Mouse (Mus musculus) liver, embryonic 14.5 days (tissue): Measurements from ENCODE around the gene Rbms1. TPM values are rescaled to one million over a fixed set of nuclear protein-coding genes. Genes with fewer than 3 reads are reported as not detected.

Source experiments
- ATAC-seq: fragments of 200-750 bp; cut with Nextera tagmentation; 2 replicates; pipeline ENCODE4 v1.8.0; 2017; ENCODE audit warnings: moderate number of reproducible peaks, mild to moderate bottlenecking, moderate library complexity; ENCODE audit not compliant: insufficient read depth
- DNase-seq, 3 experiments: peaks; one replicate each; pipeline ENCODE4 v3.0.0-alpha.2; 2012 to 2013; ENCODE audit warnings: low read depth in 3 of 3, low spot score in 3 of 3
- H3K27ac ChIP-seq: fragments of 300-500 bp; sonication (generic); 2 replicates; pipeline ENCODE4 v1.5.1; 2014; ENCODE audit warnings: moderate library complexity, mild to moderate bottlenecking, control low read depth, inconsistent platforms
- H3K27me3 ChIP-seq: fragments of 300-500 bp; sonication (generic); 2 replicates; pipeline ENCODE4 v1.6.1; 2014; ENCODE audit warnings: mild to moderate bottlenecking, low read length, moderate library complexity; ENCODE audit not compliant: control insufficient read depth, insufficient read depth
- H3K36me3 ChIP-seq: fragments of 300-500 bp; sonication (generic); replicated peaks from 2 replicates; pipeline ENCODE4 v1.6.1; 2014; ENCODE audit warnings: low read depth; ENCODE audit not compliant: control insufficient read depth, insufficient read depth
- H3K4me1 ChIP-seq, 2 experiments: fragments of 200-500 bp in 1 of 2; fragments of 300-500 bp in 1 of 2; sonication (generic) in 1 of 2; replicated peaks; 2 replicates each; pipeline ENCODE4 v1.6.1; 2012 to 2014; ENCODE audit warnings: antibody characterized with exemption in 1 of 2, inconsistent platforms in 1 of 2, low read length in 1 of 2; ENCODE audit not compliant: control insufficient read depth in 2 of 2, insufficient read depth in 2 of 2
- H3K4me2 ChIP-seq: fragments of 300-500 bp; sonication (generic); 2 replicates; pipeline ENCODE4 v1.6.1; 2014; ENCODE audit warnings: low read depth, mild to moderate bottlenecking, control low read depth, moderate library complexity
- H3K4me3 ChIP-seq, 2 experiments: fragments of 200-500 bp in 1 of 2; fragments of 300-500 bp in 1 of 2; sonication (generic) in 1 of 2; 2 replicates each; pipeline ENCODE4 v1.5.1; 2012 to 2014; ENCODE audit warnings: low read depth in 2 of 2, low read length in 2 of 2, mild to moderate bottlenecking in 2 of 2, control low read depth in 1 of 2, inconsistent platforms in 1 of 2, moderate library complexity in 1 of 2; ENCODE audit not compliant: insufficient read depth in 1 of 2
- H3K9ac ChIP-seq: fragments of 300-500 bp; sonication (generic); replicated peaks from 2 replicates; pipeline ENCODE4 v1.6.1; 2014; ENCODE audit warnings: mild to moderate bottlenecking, control low read depth, moderate library complexity
- H3K9me3 ChIP-seq: fragments of 300-500 bp; sonication (generic); 2 replicates; pipeline ENCODE4 v1.6.1; 2016; ENCODE audit warnings: low read length, mixed read lengths; ENCODE audit not compliant: control insufficient read depth
- CTCF ChIP-seq: IDR thresholded peaks from 2 replicates; pipeline ENCODE4 v1.5.1; 2016; ENCODE audit warnings: antibody characterized with exemption, low read depth, control low read depth
- EP300 ChIP-seq: IDR thresholded peaks from 2 replicates; pipeline ENCODE4 v1.6.1; 2016; ENCODE audit warnings: antibody characterized with exemption, low read depth
- WGBS: fragments of 180-500 bp; shearing (Covaris S2); extraction: QIAGEN DNeasy Blood & Tissue Kit; methylation state at CpG from one replicate; pipeline ENCODE4 v1.1.7; 2014; ENCODE audit not compliant: insufficient replicate concordance; 5-methylcytosine and 5-hydroxymethylcytosine counted together
- polyA plus RNA-seq, 2 experiments: library from polyadenylated mRNA; depleted of rRNA in 1 of 2; stranded (reverse) in 1 of 2; unstranded in 1 of 2; fragments of >200 nt; fragmentation: Nextera tagmentation in 1 of 2; extraction: Ambion mirVana in 1 of 2; gene quantifications; 2 replicates each; pipeline versions ENCODE4 v1.2.1 to v1.2.3; 2012 to 2014

The Rbms1 gene
- polyA plus RNA-seq, 2 experiments, result 16.8 to 31.8 TPM

GRCm38 (mm10) chr2:60927906-60928775 lies 34.9 kb downstream of the Rbms1 start:
- Histone ChIP-seq H3K9ac (no peak overlapping the region), H3K27me3 (no peaks in the 10 kb centered on the region), H3K9me3 (no peaks in the 10 kb centered on the region), H3K4me1 (peaks cover 0 to 10% of the 10 kb centered on the region in 2 experiments; a peak in 3 of 4 replicates), H3K4me2 (no peak overlapping the region), H3K27ac (no peak overlapping the region), H3K36me3 (no peaks in the 10 kb centered on the region), H3K4me3 (no peak overlapping the region)
- no peak for ATAC-seq
- no peak for DNase-seq
- 33% methylated on average over 8 of the region's 8 CpGs for WGBS
- TF ChIP-seq EP300 (no peak), CTCF (no peak)

- Histone ChIP-seq H3K4me1 (peaks cover 0 to 10% of the 10 kb centered on the region in 2 experiments; a peak in 3 of 4 replicates), H3K9me3 (no peaks in the 10 kb centered on the region), H3K36me3 (no peaks in the 10 kb centered on the region), H3K4me3 (no peak overlapping the region), H3K27me3 (no peaks in the 10 kb centered on the region), H3K4me2 (no peak overlapping the region), H3K27ac (no peak overlapping the region), H3K9ac (no peak overlapping the region)
- no peak for TF ChIP-seq EP300
- WGBS, result 65% methylated on average over 5 of the region's 5 CpGs
- DNase-seq (no peak), ATAC-seq (no peak)
Observed at GRCm38 (mm10) chr2:60925063-60925462, 37.9 kb downstream of the Rbms1 start.

- no peak overlapping the region for H3K4me3 ChIP-seq
- TF ChIP-seq CTCF (no peak), EP300 (no peak)
- no peak for ATAC-seq
- no peaks in the 10 kb centered on the region for H3K27me3 ChIP-seq
- H3K9me3 ChIP-seq, result no peaks in the 10 kb centered on the region
- no peak overlapping the region for H3K9ac ChIP-seq
- WGBS, result 40% methylated on average over 11 of the region's 11 CpGs
- no peak for DNase-seq
- no peaks in the 10 kb centered on the region for H3K36me3 ChIP-seq
- no peak overlapping the region for H3K4me2 ChIP-seq
- H3K27ac ChIP-seq, result no peak overlapping the region
- H3K4me1 ChIP-seq, result peaks cover 0 to 10% of the 10 kb centered on the region in 2 experiments; a peak in 3 of 4 replicates
Observed at GRCm38 (mm10) chr2:60923756-60924544, 39.0 kb downstream of the Rbms1 start.

GRCm38 (mm10) chr2:60923111-60923510 lies 39.9 kb downstream of the Rbms1 start:
- H3K9me3 ChIP-seq, result no peaks in the 10 kb centered on the region
- H3K4me2 ChIP-seq, result no peak overlapping the region
- 24% methylated on average over 6 of the region's 6 CpGs for WGBS
- no peak overlapping the region for H3K9ac ChIP-seq
- TF ChIP-seq EP300, result no peak
- TF ChIP-seq CTCF, result no peak
- no peaks in the 10 kb centered on the region for H3K36me3 ChIP-seq
- DNase-seq, result no peak
- H3K27me3 ChIP-seq, result no peaks in the 10 kb centered on the region
- H3K27ac ChIP-seq, result no peak overlapping the region
- no peak overlapping the region for H3K4me3 ChIP-seq
- no peak for ATAC-seq
- H3K4me1 ChIP-seq, result peaks cover 0 to 7% of the 10 kb centered on the region in 2 experiments; a peak in 3 of 4 replicates

DNA sequence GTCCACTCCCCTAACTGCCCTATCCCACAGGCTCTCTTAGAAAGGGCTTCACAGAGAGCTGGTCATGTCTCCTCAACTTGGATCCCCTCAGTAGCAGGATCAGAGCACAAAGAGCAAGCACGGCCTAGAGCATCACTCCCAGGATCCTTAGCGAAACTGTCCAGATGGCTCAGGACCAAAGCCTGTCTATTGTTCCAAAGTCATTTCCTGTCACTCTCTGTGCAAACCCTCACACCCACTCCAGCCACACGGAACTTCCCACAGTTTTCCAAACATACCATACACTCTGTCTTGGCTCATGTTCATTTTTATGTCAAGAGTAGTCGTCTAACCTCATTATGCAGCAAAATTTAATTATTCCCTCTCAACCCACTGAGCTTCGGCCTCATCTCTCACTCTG lies 40.6 kb downstream of the Rbms1 start:
- no peak overlapping the region for H3K4me2 ChIP-seq
- no peak overlapping the region for H3K27ac ChIP-seq
- H3K9ac ChIP-seq, result no peak overlapping the region
- no peaks in the 10 kb centered on the region for H3K27me3 ChIP-seq
- WGBS, result 57% methylated on average over 5 of the region's 5 CpGs
- no peaks in the 10 kb centered on the region for H3K9me3 ChIP-seq
- no peak for TF ChIP-seq CTCF
- no peak for TF ChIP-seq EP300
- H3K36me3 ChIP-seq, result no peaks in the 10 kb centered on the region
- peaks cover 0 to 5% of the 10 kb centered on the region in 2 experiments; a peak in 3 of 4 replicates for H3K4me1 ChIP-seq
- DNase-seq (no peak), ATAC-seq (no peak)
- no peak overlapping the region for H3K4me3 ChIP-seq
